8 mouse cellular contexts compared by ENCODE assay signal in the genomic region with DNA sequence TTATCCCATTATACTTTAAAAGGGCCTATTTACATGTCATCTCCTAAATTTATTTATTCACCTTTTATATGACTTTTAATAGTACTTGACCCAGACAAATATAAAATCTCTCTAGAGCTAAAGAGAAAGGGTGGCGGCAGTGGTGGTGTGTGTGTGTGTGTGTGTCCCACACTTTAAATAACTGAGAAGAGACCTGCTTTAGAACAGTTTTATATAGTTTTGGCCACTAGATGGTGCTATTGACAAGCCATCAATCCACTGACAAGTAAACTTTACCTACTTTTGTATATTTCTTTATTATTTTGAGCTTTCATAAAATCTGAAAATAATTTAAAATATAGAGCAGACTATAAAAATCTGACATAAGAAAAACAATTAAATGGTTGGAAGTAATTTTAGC. TPM values are rescaled to one million over a fixed set of nuclear protein-coding genes. Genes with fewer than 3 reads are reported as not detected.
DNase-seq lines count a peak whose midpoint lies in the region; ATAC-seq and TF ChIP-seq lines count a peak whose summit lies in the region.

No protein-coding gene starts in this region.

- peak; percentile 62 for DNase-seq in heart, postnatal 0 days (ENCODE audit: low spot score)
- peak; percentile 33 for DNase-seq in thymus, postnatal 14 days
- no peak for DNase-seq in thymus, adult 2 months
- DNase-seq in forebrain, embryonic 14.5 days (ENCODE audit: low spot score), result peak; percentile 85
- DNase-seq in gastrocnemius, postnatal 14 days, result no peak
- DNase-seq in spleen, adult 18-20 months, result no peak

- H3K9ac ChIP-seq in heart, postnatal 0 days (replicated peaks; ENCODE audit: low read depth, low read length), result no peak overlapping the region
- no peak overlapping the region for H3K9ac ChIP-seq in heart, embryonic 12.5 days
- no peak overlapping the region for H3K9ac ChIP-seq in forebrain, embryonic 14.5 days (ENCODE audit: low read length)

- no peak for ATAC-seq in heart, postnatal 0 days (ENCODE audit: insufficient read depth, low read depth)
- ATAC-seq in heart, embryonic 12.5 days (ENCODE audit: insufficient number of reproducible peaks, low FRiP score), result no peak
- peak; percentile 68; the same call in 1 of the 2 replicates for ATAC-seq in forebrain, embryonic 14.5 days
- peak; percentile 82 for ATAC-seq in neutrophil, adult 5-6 weeks (ENCODE audit: extremely low read depth, insufficient number of reproducible peaks, low FRiP score, poor library complexity, severe bottlenecking)

- TF ChIP-seq EP300 in heart, postnatal 0 days (IDR thresholded peaks at IDR 0.05; ENCODE audit: low read depth), result no peak

- no peak for TF ChIP-seq POLR2A in thymus, adult 2 months (IDR thresholded peaks at IDR 0.05; ENCODE audit: control insufficient read depth, extremely low read depth, insufficient read depth, low read length, poor library complexity)

- H3K27ac ChIP-seq in heart, postnatal 0 days (ENCODE audit: low read depth), result no peak overlapping the region
- H3K27ac ChIP-seq in heart, embryonic 12.5 days (ENCODE audit: poor library complexity, severe bottlenecking), result no peak overlapping the region
- no peak overlapping the region for H3K27ac ChIP-seq in thymus, adult 2 months (ENCODE audit: control insufficient read depth, insufficient read depth, low read length)
- H3K27ac ChIP-seq in forebrain, embryonic 14.5 days (ENCODE audit: low read depth, low read length), result no peak overlapping the region

- H3K9me3 ChIP-seq in heart, postnatal 0 days (replicated peaks; ENCODE audit: control insufficient read depth, low read length), result no peaks in the 10 kb centered on the region
- H3K9me3 ChIP-seq in heart, embryonic 12.5 days (replicated peaks), result no peaks in the 10 kb centered on the region
- no peaks in the 10 kb centered on the region for H3K9me3 ChIP-seq in forebrain, embryonic 14.5 days (replicated peaks; ENCODE audit: control insufficient read depth, low read length)

- intact Hi-C loops in gastrocnemius, postnatal 14 days (cut with DNase I; ENCODE audit: low total_unique reads), result loop anchor here (5.0 kb wide), 2 partner anchors 112 to 327 kb away; partner anchors contain the start of gene Gab2

- no peak overlapping the region for H3K4me2 ChIP-seq in heart, postnatal 0 days (ENCODE audit: low read depth, low read length)
- H3K4me2 ChIP-seq in heart, embryonic 12.5 days, result no peak overlapping the region
- H3K4me2 ChIP-seq in forebrain, embryonic 14.5 days (ENCODE audit: low read length), result no peak overlapping the region

- H3K27me3 ChIP-seq in heart, postnatal 0 days (ENCODE audit: control insufficient read depth, insufficient read depth, low read length), result no peaks in the 10 kb centered on the region
- H3K27me3 ChIP-seq in heart, embryonic 12.5 days (replicated peaks), result no peaks in the 10 kb centered on the region
- H3K27me3 ChIP-seq in thymus, adult 2 months (ENCODE audit: control insufficient read depth, insufficient read depth, low read length), result no peaks in the 10 kb centered on the region
- H3K27me3 ChIP-seq in forebrain, embryonic 14.5 days (replicated peaks; ENCODE audit: control insufficient read depth, insufficient read depth, low read length), result no peaks in the 10 kb centered on the region

- H3K4me3 ChIP-seq in heart, postnatal 0 days (ENCODE audit: low read depth, low read length), result no peak overlapping the region
- no peak overlapping the region for H3K4me3 ChIP-seq in heart, embryonic 12.5 days
- no peak overlapping the region for H3K4me3 ChIP-seq in thymus, adult 2 months (ENCODE audit: control insufficient read depth, insufficient read depth, low read length)
- H3K4me3 ChIP-seq in forebrain, embryonic 14.5 days (ENCODE audit: low read depth, low read length), result no peak overlapping the region

- no peaks in the 10 kb centered on the region; the same call in 1 of the 2 replicates for H3K36me3 ChIP-seq in heart, postnatal 0 days (replicated peaks; ENCODE audit: control insufficient read depth, insufficient read depth, low read length)
- H3K36me3 ChIP-seq in heart, embryonic 12.5 days, result no peaks in the 10 kb centered on the region
- no peaks in the 10 kb centered on the region for H3K36me3 ChIP-seq in thymus, adult 2 months (ENCODE audit: control insufficient read depth, insufficient read depth, low read length)
- no peaks in the 10 kb centered on the region for H3K36me3 ChIP-seq in forebrain, embryonic 14.5 days (ENCODE audit: control insufficient read depth, insufficient read depth, low read length)

- WGBS in heart, postnatal 0 days, result 9% methylated on average over 1 of the region's 1 CpGs
- WGBS in heart, embryonic 12.5 days, result 29% methylated on average over 1 of the region's 1 CpGs
- 40% methylated on average over 1 of the region's 1 CpGs for WGBS in thymus, adult 2 months
- WGBS in forebrain, embryonic 14.5 days, result 20% methylated on average over 1 of the region's 1 CpGs

- no peaks in the 10 kb centered on the region for H3K4me1 ChIP-seq in heart, postnatal 0 days (ENCODE audit: control insufficient read depth, insufficient read depth)
- H3K4me1 ChIP-seq in heart, embryonic 12.5 days (replicated peaks), result peaks cover 12% of the 10 kb centered on the region
- no peaks in the 10 kb centered on the region for H3K4me1 ChIP-seq in thymus, adult 2 months (replicated peaks; ENCODE audit: control insufficient read depth, insufficient read depth, low read length)
- no peaks in the 10 kb centered on the region for H3K4me1 ChIP-seq in forebrain, embryonic 14.5 days (ENCODE audit: control insufficient read depth, insufficient read depth, low read length)

- TF ChIP-seq CTCF in heart, postnatal 0 days (IDR thresholded peaks at IDR 0.05; ENCODE audit: low read depth), result peak; percentile 56
- no peak for TF ChIP-seq CTCF in thymus, adult 2 months (IDR thresholded peaks at IDR 0.05; ENCODE audit: borderline replicate concordance, control insufficient read depth, extremely low read depth, insufficient read depth, low read length, poor library complexity)

RNA-seq across cellular contexts. Expression of gene Nars2, which starts 19.1 kb away (rescaled TPM):
- total RNA-seq in heart, postnatal 0 days (2014; rRNA removed; ENCODE audit: low replicate concordance), result 11.8 and 19.1 TPM in 2 replicates
- polyA plus RNA-seq in heart, postnatal 0 days (2015; fragmentation: Nextera tagmentation; extraction: Ambion mirVana), result 17.0 and 17.8 TPM in 2 replicates
- 17.8 and 19.2 TPM in 2 replicates for polyA plus RNA-seq in heart, embryonic 12.5 days (2016; fragmentation: Nextera tagmentation; extraction: Ambion mirVana)
- 3.0 and 3.2 TPM in 2 replicates for polyA plus RNA-seq in thymus, adult 2 months (2012; rRNA removed)
- 22.3 and 25.7 TPM in 2 replicates for polyA plus RNA-seq in forebrain, embryonic 14.5 days (2014; fragmentation: Nextera tagmentation; extraction: Ambion mirVana)
- total RNA-seq in neutrophil, adult 5-6 weeks (2017), result 9.0 and 10.1 TPM in 2 replicates
- total RNA-seq in gastrocnemius, postnatal 14 days (2021), result 1 to 10 TPM; 8.6 to 8.7 TPM

Comparison
In these comparisons a context has a peak if more than half of its experiments do, and no peak if none do; other contexts are left out.
1. DNase-seq: peak in heart, postnatal 0 days (single experiment), thymus, postnatal 14 days (single experiment) and forebrain, embryonic 14.5 days (single experiment); none in thymus, adult 2 months (single experiment), gastrocnemius, postnatal 14 days (single experiment) and spleen, adult 18-20 months (0 of 2).
2. ATAC-seq: peak in forebrain, embryonic 14.5 days (single experiment) and neutrophil, adult 5-6 weeks (single experiment); none in heart, postnatal 0 days (single experiment) and heart, embryonic 12.5 days (single experiment).